Mouse (Mus musculus) heart, embryonic 13.5 days (tissue): ENCODE data around the gene Ints6. TPM values are rescaled to one million over a fixed set of nuclear protein-coding genes. Genes with fewer than 3 reads are reported as not detected.

ENCODE experiments used
- ATAC-seq: fragments of 200-750 bp; cut with Nextera tagmentation; 2 replicates; pipeline ENCODE4 v1.8.0; 2017; ENCODE audit warnings: moderate TSS enrichment; ENCODE audit not compliant: insufficient number of reproducible peaks, low FRiP score, low TSS enrichment; ENCODE audit errors: extremely low read depth
- H3K27ac ChIP-seq: fragments of 300-500 bp; sonication (generic); replicated peaks from 2 replicates; pipeline ENCODE4 v1.5.1; 2015; ENCODE audit warnings: moderate library complexity, mild to moderate bottlenecking, inconsistent platforms
- H3K27me3 ChIP-seq: fragments of 300-500 bp; sonication (generic); replicated peaks from 2 replicates; pipeline ENCODE4 v1.6.1; 2015; ENCODE audit warnings: mild to moderate bottlenecking, inconsistent platforms
- H3K36me3 ChIP-seq: fragments of 300-500 bp; sonication (generic); 2 replicates; pipeline ENCODE4 v1.6.1; 2015; ENCODE audit warnings: mild to moderate bottlenecking, inconsistent platforms
- H3K4me1 ChIP-seq: fragments of 300-500 bp; sonication (generic); 2 replicates; pipeline ENCODE4 v1.6.1; 2015; ENCODE audit warnings: inconsistent platforms
- H3K4me2 ChIP-seq: fragments of 300-500 bp; sonication (generic); 2 replicates; pipeline ENCODE4 v1.6.1; 2015; ENCODE audit warnings: inconsistent platforms, mild to moderate bottlenecking, moderate library complexity
- H3K4me3 ChIP-seq: fragments of 300-500 bp; sonication (generic); 2 replicates; pipeline ENCODE4 v1.5.1; 2015; ENCODE audit warnings: moderate library complexity, mild to moderate bottlenecking, inconsistent platforms
- H3K9ac ChIP-seq: fragments of 300-500 bp; sonication (generic); 2 replicates; pipeline ENCODE4 v1.6.1; 2015; ENCODE audit warnings: inconsistent platforms, mild to moderate bottlenecking, moderate library complexity
- H3K9me3 ChIP-seq: fragments of 300-500 bp; sonication (generic); 2 replicates; pipeline ENCODE4 v1.6.1; 2016; ENCODE audit warnings: inconsistent platforms
- WGBS: fragments of 180-500 bp; shearing (Covaris S2); methylation state at CpG from one replicate; pipeline ENCODE4 v1.1.7; 2015; ENCODE audit warnings: mixed read lengths; 5-methylcytosine and 5-hydroxymethylcytosine counted together
- polyA plus RNA-seq: library from polyadenylated mRNA; unstranded; fragments of >200 nt; fragmentation: Nextera tagmentation; extraction: Ambion mirVana; gene quantifications from 2 replicates; pipeline ENCODE4 v1.2.1, GENCODE M21; 2015

Ints6 gene
- 12.5 and 13.6 TPM in 2 replicates for polyA plus RNA-seq

DNA sequence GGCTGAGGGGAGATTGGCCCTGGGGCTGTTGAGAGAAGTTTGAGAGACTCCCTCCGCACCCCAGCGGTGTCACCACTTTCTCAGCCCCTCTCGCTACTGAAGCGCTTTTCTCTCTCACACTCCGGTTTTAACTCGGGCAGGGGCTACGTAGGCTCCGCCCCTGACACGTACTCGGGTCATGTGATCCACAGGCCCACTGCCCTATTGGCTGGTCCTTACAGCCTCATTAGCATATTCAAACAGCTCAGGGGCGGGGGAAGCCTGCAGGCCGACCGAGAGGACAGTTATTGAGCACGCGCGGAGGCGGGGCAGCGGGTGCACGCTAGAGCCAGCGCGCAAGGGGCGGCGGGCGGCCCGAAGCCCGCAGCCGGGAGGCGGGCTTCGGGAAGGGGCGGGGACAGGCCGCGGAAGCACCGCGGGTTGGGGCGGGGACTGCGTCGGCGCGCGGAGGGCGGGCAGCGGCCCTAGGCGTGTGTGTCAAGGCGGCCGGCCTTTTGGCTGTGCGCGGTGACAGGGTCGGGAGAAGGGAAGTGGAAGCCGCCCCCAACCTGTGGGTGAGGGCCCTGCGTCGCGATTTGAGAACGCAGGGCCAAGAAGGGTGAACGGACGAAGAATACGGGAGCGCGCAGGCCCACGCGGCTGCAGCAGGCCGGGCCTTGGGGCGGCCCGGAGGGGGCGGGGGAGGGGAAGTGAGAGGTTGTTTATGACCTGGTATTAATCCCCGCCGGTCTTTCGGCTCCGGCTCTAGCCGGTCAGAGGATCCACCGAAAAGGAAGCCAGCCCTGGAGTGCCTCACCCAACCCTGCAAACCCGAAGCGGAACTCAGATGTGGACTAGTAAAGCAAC is at the start of gene Ints6:
Gene Ints6 (minus strand): TSS at position 134 of the 846 bp plus-strand sequence.
- peaks cover 18% of the 10 kb centered on the region for H3K36me3 ChIP-seq
- peak within 1 kb of the TSS; percentile 100 for H3K27ac ChIP-seq
- peak within 1 kb of the TSS; percentile 78 for H3K4me2 ChIP-seq
- no peaks in the 10 kb centered on the region for H3K27me3 ChIP-seq
- under 1% methylated on average over 68 of the region's 72 CpGs for WGBS
- peak within 1 kb of the TSS; percentile 93 for H3K4me3 ChIP-seq
- H3K9ac ChIP-seq = peak within 1 kb of the TSS; percentile 100
- peak; percentile 97 for ATAC-seq
- H3K4me1 ChIP-seq = peaks cover 23% of the 10 kb centered on the region
- H3K9me3 ChIP-seq = no peaks in the 10 kb centered on the region

GRCm38 (mm10) chr14:62808661-62809523 is 47.9 kb upstream of the Ints6 start:
- no peak overlapping the region for H3K4me2 ChIP-seq
- no peak overlapping the region for H3K4me3 ChIP-seq
- no peaks in the 10 kb centered on the region for H3K9me3 ChIP-seq
- no peak for ATAC-seq
- no peak overlapping the region for H3K27ac ChIP-seq
- no peaks in the 10 kb centered on the region for H3K27me3 ChIP-seq
- no peak overlapping the region for H3K9ac ChIP-seq
- no peaks in the 10 kb centered on the region for H3K36me3 ChIP-seq
- no peaks in the 10 kb centered on the region for H3K4me1 ChIP-seq
- 47% methylated on average over 7 of the region's 7 CpGs for WGBS

DNA sequence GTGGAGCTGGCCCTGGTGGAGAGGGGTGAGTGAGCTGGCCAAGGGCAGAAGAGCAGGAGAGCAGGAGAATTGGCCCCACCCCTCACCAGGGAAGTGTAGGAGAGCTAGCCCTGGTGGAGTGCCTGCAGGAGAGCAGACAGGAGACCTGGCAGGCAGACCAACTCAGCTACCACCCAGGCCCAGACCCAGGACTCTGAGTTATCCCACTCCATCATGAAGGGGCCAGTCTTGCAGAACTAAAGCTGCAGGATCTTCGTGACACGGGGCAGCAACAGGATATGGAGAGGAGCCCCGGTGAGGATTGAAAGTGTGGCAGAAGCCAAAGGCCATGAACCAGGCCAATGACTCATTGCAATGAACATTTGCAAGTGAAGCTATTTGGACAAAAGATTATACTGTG is 46.0 kb upstream of the Ints6 start:
- WGBS = 54% methylated on average over 3 of the region's 3 CpGs
- no peak for ATAC-seq

DNA sequence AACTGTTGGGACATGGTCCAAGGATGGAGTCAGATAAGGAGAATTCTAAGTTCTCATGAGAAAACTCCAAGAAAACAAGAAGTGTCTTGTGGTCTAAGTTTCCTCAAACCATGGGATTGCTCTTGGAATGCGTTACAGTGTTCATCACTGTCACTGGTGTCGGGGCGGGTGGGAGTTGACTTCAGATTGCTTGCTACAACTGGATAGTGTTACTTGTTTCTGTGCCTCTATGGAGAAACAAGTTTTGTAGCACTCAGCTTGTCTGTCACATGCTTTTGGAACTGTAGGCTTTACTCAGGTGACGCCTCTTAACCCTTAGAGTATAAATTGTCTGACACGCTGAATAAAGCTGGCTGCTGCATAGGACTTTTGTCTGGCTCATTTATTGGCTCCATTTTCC is 42.2 kb upstream of the Ints6 start:
- Histone ChIP-seq H3K9me3 (no peaks in the 10 kb centered on the region), H3K4me2 (no peak overlapping the region), H3K27ac (no peak overlapping the region), H3K9ac (no peak overlapping the region), H3K4me1 (peaks cover 3% of the 10 kb centered on the region), H3K27me3 (no peaks in the 10 kb centered on the region), H3K36me3 (no peaks in the 10 kb centered on the region), H3K4me3 (no peak overlapping the region)
- no peak for ATAC-seq
- 69% methylated on average over 5 of the region's 5 CpGs for WGBS

More for the DNA sequence above, 46.0 kb upstream of the Ints6 start:
- H3K27me3 ChIP-seq = no peaks in the 10 kb centered on the region
- H3K9ac ChIP-seq = no peak overlapping the region
- no peaks in the 10 kb centered on the region for H3K9me3 ChIP-seq
- no peak overlapping the region for H3K27ac ChIP-seq
- H3K4me3 ChIP-seq = no peak overlapping the region
- H3K4me1 ChIP-seq = no peaks in the 10 kb centered on the region
- no peaks in the 10 kb centered on the region for H3K36me3 ChIP-seq
- no peak overlapping the region for H3K4me2 ChIP-seq

DNA sequence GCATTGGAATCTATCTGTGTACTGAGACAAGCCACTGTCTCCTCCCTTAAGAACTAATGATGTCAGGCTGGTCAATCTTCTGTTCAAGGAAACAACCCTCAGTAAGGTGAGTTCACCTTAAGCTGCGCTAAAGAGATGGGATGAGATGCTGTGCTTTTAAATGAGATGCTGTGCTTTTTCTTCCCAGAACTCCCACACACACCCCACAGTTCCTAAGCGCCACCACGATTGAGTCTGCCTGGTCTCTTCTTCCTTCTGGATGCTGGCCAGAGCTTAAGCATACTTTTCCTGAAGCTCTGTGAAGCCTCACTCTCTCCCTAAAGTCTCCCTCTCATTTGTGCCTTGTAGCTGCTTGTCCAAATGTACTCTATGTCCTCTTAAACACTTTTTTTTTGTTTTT is 39.8 kb upstream of the Ints6 start:
- Histone ChIP-seq H3K36me3 (no peaks in the 10 kb centered on the region), H3K4me3 (no peak overlapping the region)

GRCm38 (mm10) chr14:62798608-62799101 is 37.7 kb upstream of the Ints6 start:
- H3K27ac ChIP-seq = no peak overlapping the region
- peak overlapping the region; percentile 40 for H3K4me3 ChIP-seq
- H3K27me3 ChIP-seq = no peaks in the 10 kb centered on the region
- WGBS = 8% methylated on average over 4 of the region's 4 CpGs
- peak overlapping the region; percentile 67 for H3K4me2 ChIP-seq
- H3K4me1 ChIP-seq = peaks cover 8% of the 10 kb centered on the region
- no peaks in the 10 kb centered on the region for H3K9me3 ChIP-seq
- H3K9ac ChIP-seq = 0 out of 2 replicates have a peak overlapping the region, but pooled peaks have one; percentile 21
- no peaks in the 10 kb centered on the region for H3K36me3 ChIP-seq
- no peak for ATAC-seq

More for the DNA sequence above, 39.8 kb upstream of the Ints6 start:
- Histone ChIP-seq H3K27me3 (no peaks in the 10 kb centered on the region), H3K27ac (no peak overlapping the region), H3K4me1 (peaks cover 8% of the 10 kb centered on the region), H3K4me2 (no peak overlapping the region), H3K9ac (no peak overlapping the region), H3K9me3 (no peaks in the 10 kb centered on the region)
- 76% methylated on average over 3 of the region's 3 CpGs for WGBS
- ATAC-seq = no peak

- 47% methylated on average over 7 of the region's 7 CpGs for WGBS
- Histone ChIP-seq H3K4me2 (no peak overlapping the region), H3K4me3 (no peak overlapping the region), H3K9me3 (no peaks in the 10 kb centered on the region), H3K4me1 (peaks cover 8% of the 10 kb centered on the region), H3K27me3 (no peaks in the 10 kb centered on the region), H3K9ac (no peak overlapping the region), H3K36me3 (no peaks in the 10 kb centered on the region), H3K27ac (no peak overlapping the region)
- ATAC-seq = no peak
These were observed 34.8 kb upstream of the Ints6 start for GRCm38 (mm10) chr14:62795719-62796118.

GRCm38 (mm10) chr14:62789282-62789681 is 28.3 kb upstream of the Ints6 start:
- WGBS = 73% methylated on average over 4 of the region's 4 CpGs
- Histone ChIP-seq H3K4me3 (no peak overlapping the region), H3K27ac (no peak overlapping the region), H3K36me3 (no peaks in the 10 kb centered on the region), H3K4me2 (no peak overlapping the region), H3K9me3 (no peaks in the 10 kb centered on the region), H3K27me3 (no peaks in the 10 kb centered on the region), H3K4me1 (no peaks in the 10 kb centered on the region), H3K9ac (no peak overlapping the region)
- ATAC-seq = no peak

- Histone ChIP-seq H3K4me3 (no peak overlapping the region), H3K36me3 (no peaks in the 10 kb centered on the region), H3K4me2 (no peak overlapping the region), H3K9me3 (no peaks in the 10 kb centered on the region), H3K27me3 (no peaks in the 10 kb centered on the region), H3K9ac (no peak overlapping the region), H3K27ac (no peak overlapping the region), H3K4me1 (peaks cover 13% of the 10 kb centered on the region)
- WGBS = 66% methylated on average over 5 of the region's 5 CpGs
- ATAC-seq = no peak
These were observed 22.0 kb upstream of the Ints6 start for GRCm38 (mm10) chr14:62782981-62783380.

DNA sequence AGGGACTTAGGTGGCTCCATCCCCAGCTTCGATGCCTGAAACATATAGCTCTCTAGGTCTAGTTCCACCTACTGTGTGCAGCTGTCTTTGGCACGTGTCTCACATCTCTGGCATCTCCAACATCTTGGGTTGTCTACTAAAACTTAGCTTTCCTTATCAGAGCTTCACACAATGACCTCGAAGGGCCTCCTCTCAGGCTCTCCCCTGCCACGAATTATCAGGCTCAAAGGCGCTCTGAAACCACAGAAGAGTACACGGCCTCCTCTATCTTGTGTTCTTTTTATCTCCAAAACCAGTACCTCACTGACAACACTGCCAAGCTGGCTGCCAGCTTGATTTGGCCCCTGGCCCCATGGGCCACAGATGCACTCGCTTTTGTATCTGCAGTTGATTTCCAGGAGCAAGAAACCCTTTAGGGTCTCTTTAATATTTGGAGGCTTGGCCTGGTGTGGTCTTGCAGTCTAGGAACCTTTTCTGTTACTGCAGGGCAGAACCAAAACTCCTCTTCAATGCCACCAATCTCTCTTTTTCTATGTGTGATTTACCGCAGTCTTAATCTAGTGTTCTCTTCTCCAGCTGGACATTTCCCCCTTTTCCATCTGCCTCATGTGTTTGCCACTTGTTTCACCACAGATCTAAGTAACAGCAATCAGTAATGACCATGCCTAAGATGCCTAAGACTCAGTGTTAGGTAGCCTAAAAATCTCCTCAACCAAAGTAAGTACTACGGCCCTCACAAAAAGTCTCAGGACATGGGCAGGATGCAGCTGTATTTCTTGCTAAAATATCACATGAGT is 19.7 kb upstream of the Ints6 start:
- Histone ChIP-seq H3K4me3 (no peak overlapping the region), H3K36me3 (no peaks in the 10 kb centered on the region), H3K9ac (no peak overlapping the region), H3K27me3 (no peaks in the 10 kb centered on the region), H3K9me3 (0 out of 2 replicates have a peak, but pooled peaks cover 3% of the 10 kb centered on the region), H3K4me2 (no peak overlapping the region), H3K4me1 (peaks cover 13% of the 10 kb centered on the region), H3K27ac (no peak overlapping the region)
- 38% methylated on average over 9 of the region's 9 CpGs for WGBS
- ATAC-seq = no peak
